Mouse (Mus musculus): ENCODE measurements around the gene Nusap1.
"Not testable (repeated sequence)": the region's sequence is repeated elsewhere in the genome, so short reads cannot be mapped to it uniquely, and the experiment has no call there.

Gene Nusap1

GRCm38 (mm10) chr2:119618199-119618982 lies at the start of gene Nusap1, which contains the start of gene Oip5:
Gene Nusap1, plus strand, starts transcription at chr2:119618298.
Gene Oip5, minus strand, starts transcription at chr2:119618469.
- peak; percentile 79 to 87 for DNase-seq (ENCODE audit: low spot score in 2 of 2)

- no peak for DNase-seq (ENCODE audit: low spot score in 2 of 2)
Observed at GRCm38 (mm10) chr2:119572471-119572870, 45.6 kb upstream of the Nusap1 start.

- DNase-seq (ENCODE audit: low spot score in 2 of 2), result no peak
Observed at GRCm38 (mm10) chr2:119581571-119581970, 36.5 kb upstream of the Nusap1 start.

- DNase-seq (ENCODE audit: low spot score in 2 of 2), result no peak
Observed at GRCm38 (mm10) chr2:119583439-119583838, 34.7 kb upstream of the Nusap1 start.

- no peak for DNase-seq (ENCODE audit: low spot score in 2 of 2)
Observed at GRCm38 (mm10) chr2:119584282-119584681, 33.8 kb upstream of the Nusap1 start.

- DNase-seq (ENCODE audit: low spot score in 2 of 2), result peak; percentile 22 to 54
Observed at GRCm38 (mm10) chr2:119587383-119587782, 30.7 kb upstream of the Nusap1 start.

GRCm38 (mm10) chr2:119591247-119591646 lies 26.9 kb upstream of the Nusap1 start:
- no peak for DNase-seq (ENCODE audit: low spot score in 2 of 2)

- no peak for DNase-seq (ENCODE audit: low spot score in 2 of 2)
Observed at GRCm38 (mm10) chr2:119593765-119594112, 24.4 kb upstream of the Nusap1 start.

GRCm38 (mm10) chr2:119594113-119594981 lies 23.8 kb upstream of the Nusap1 start:
- peak; percentile 85 to 95 for DNase-seq (ENCODE audit: low spot score in 2 of 2)

- DNase-seq (ENCODE audit: low spot score in 2 of 2), result no peak
Observed at GRCm38 (mm10) chr2:119595308-119595707, 22.8 kb upstream of the Nusap1 start.

- DNase-seq (ENCODE audit: low spot score in 2 of 2), result no peak
Observed at GRCm38 (mm10) chr2:119596781-119597330, 21.2 kb upstream of the Nusap1 start.

- DNase-seq (ENCODE audit: low spot score in 2 of 2), result no peak
Observed at GRCm38 (mm10) chr2:119601027-119601426, 17.1 kb upstream of the Nusap1 start.

- DNase-seq (ENCODE audit: low spot score in 2 of 2), result not testable (repeated sequence)
Observed at GRCm38 (mm10) chr2:119601575-119601974, 16.5 kb upstream of the Nusap1 start.

GRCm38 (mm10) chr2:119602488-119602887 lies 15.6 kb upstream of the Nusap1 start:
- DNase-seq (ENCODE audit: low spot score in 2 of 2), result no peak

GRCm38 (mm10) chr2:119603909-119604308 lies 14.2 kb upstream of the Nusap1 start:
- DNase-seq (ENCODE audit: low spot score in 2 of 2), result no peak

GRCm38 (mm10) chr2:119605361-119605973 lies 12.6 kb upstream of the Nusap1 start:
- DNase-seq (ENCODE audit: low spot score in 2 of 2), result no peak

- no peak for DNase-seq (ENCODE audit: low spot score in 2 of 2)
Observed at GRCm38 (mm10) chr2:119607023-119607422, 11.1 kb upstream of the Nusap1 start.

- DNase-seq (ENCODE audit: low spot score in 2 of 2), result no peak
Observed at GRCm38 (mm10) chr2:119617841-119618198, 278 bp upstream of the Nusap1 start.

- not testable (repeated sequence) for DNase-seq (ENCODE audit: low spot score in 2 of 2)
Observed at GRCm38 (mm10) chr2:119619002-119619401, 904 bp downstream of the Nusap1 start.

- DNase-seq (ENCODE audit: low spot score in 2 of 2), result no peak
Observed at GRCm38 (mm10) chr2:119621302-119621701, 3.2 kb downstream of the Nusap1 start.

GRCm38 (mm10) chr2:119636781-119637180 lies 18.7 kb downstream of the Nusap1 start:
- no peak for DNase-seq (ENCODE audit: low spot score in 2 of 2)

All from urinary bladder, adult 18-20 months (tissue).